Mouse (Mus musculus) heart, adult 2 months (tissue): ENCODE measurements around the gene Gldc.

Experiments
- CTCF ChIP-seq: fragments of 200-600 bp; IDR thresholded peaks from 2 replicates; pipeline ENCODE4 v1.8.1; 2022; ENCODE audit warnings: antibody characterized with exemption, mild to moderate bottlenecking, moderate library complexity
- EP300 ChIP-seq: fragments of 200-500 bp; IDR thresholded peaks from 2 replicates; pipeline ENCODE4 v1.6.1; 2011; ENCODE audit warnings: low read depth, low read length, control low read depth; ENCODE audit not compliant: insufficient read depth
- POLR2A ChIP-seq: fragments of 200-500 bp; IDR thresholded peaks from 2 replicates; pipeline ENCODE4 v1.6.1; 2011; ENCODE audit warnings: mild to moderate bottlenecking, low read depth, low read length, control low read depth; ENCODE audit not compliant: insufficient read depth

DNA sequence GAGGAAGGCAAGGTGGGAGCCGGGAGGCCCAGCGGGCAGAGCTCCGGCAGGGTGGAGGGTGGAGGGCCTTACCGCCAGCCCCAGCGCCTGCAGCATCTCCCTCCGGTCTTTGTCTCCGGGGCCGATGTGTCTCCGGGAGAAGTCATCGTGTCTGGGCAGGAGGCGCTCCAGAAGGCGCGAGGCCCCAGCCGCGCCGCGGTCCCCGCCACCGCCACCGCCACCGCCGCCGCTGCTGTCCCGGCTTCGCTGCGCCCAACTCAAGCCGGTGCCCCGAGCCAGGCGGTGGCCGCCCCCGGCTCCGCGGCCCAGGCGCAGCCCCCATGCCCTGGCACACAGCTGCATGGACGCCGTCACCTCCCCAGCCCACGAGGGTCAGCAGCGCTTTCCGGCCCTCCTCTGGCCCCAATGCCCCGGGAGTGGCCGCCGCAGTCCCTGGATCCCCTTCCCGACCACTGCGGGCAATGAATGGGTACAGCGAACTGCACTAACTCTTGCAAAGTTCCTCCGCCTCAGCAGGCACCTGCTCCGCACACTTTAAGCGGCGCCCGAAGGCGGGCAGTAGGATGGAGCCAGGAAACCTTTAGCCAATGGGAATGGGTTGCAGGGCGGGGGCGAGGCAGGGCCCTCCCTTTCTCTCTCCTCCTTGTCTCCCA, at the start of gene Gldc:
- TF ChIP-seq CTCF (no peak), POLR2A (no peak), EP300 (no peak)
